Mouse (Mus musculus): ENCODE results near the gene Kcnrg.
"Not testable (repeated sequence)": the region's sequence is repeated elsewhere in the genome, so short reads cannot be mapped to it uniquely, and the experiment has no call there.

The Kcnrg gene

GRCm38 (mm10) chr14:61607157-61607556, at the start of gene Kcnrg:
Kcnrg (plus strand) TSS chr14:61607457.
- no peak for DNase-seq (ENCODE audit: low read depth, low spot score)

- DNase-seq (ENCODE audit: low read depth, low spot score): no peak
Observed at GRCm38 (mm10) chr14:61558901-61559300, 48.4 kb upstream of the Kcnrg start.

DNA sequence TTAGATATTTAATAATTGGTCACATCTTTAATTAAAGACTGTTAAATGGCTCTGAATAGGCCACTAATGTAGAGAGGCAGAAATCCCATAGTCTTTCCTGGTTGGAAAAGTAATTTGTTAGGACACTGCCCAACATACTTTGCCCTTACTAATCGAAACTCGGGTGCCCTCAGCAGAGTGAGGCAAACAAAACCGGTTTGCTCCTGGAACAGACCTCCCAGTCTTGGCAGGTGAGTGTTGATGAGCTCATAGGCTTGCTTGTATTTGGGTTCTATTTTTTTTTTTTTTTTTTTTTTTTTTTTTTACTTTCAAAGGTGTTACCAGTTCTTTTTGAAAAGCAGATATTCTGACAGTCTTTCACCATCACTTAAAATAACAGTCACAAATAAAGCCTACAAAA, 47.4 kb upstream of the Kcnrg start:
- DNase-seq (ENCODE audit: low read depth, low spot score): no peak

DNA sequence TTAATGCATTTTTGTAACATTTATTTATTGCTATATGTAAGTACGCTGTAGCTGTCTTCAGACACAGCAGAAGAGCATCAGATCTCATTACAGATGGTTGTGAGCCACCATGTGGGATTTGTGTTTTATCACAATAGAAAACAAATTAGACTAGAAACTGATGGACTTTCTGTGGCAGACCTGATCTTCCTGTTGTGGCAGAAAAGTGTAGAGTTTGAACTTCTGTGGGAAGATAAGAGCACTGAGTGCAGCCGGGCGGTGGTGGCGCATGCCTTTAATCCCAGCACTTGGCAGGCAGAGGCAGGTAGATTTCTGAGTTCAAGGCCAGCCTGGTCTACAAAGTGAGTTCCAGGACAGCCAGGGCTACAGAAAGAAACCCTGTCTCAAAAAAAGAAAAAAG, 41.0 kb upstream of the Kcnrg start:
- not testable (repeated sequence) for DNase-seq (ENCODE audit: low read depth, low spot score)

GRCm38 (mm10) chr14:61569344-61569743, 37.9 kb upstream of the Kcnrg start:
- DNase-seq (ENCODE audit: low read depth, low spot score): no peak

DNA sequence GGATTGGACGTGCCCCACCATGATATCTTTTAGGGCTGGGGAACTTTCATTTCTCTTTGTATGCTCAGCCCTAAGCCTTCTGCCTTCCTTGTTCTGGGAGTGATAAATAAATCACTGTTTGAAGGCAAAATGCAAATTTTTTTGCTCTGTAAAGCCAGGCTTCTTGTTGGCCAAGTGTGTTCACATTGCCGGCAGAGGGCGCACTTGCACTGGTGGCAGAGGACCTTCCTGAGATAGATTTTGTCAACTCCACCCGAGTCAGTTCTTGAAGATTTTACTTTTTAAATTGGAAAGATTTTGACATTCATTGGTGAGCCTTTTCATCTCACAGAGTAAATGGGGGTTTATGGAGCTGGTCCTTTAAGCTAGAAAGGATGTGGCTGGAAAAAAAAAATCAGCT, 35.9 kb upstream of the Kcnrg start:
- peak; percentile 79 for DNase-seq (ENCODE audit: low read depth, low spot score)

- DNase-seq (ENCODE audit: low read depth, low spot score): no peak
Observed at GRCm38 (mm10) chr14:61572131-61572530, 35.1 kb upstream of the Kcnrg start.

DNA sequence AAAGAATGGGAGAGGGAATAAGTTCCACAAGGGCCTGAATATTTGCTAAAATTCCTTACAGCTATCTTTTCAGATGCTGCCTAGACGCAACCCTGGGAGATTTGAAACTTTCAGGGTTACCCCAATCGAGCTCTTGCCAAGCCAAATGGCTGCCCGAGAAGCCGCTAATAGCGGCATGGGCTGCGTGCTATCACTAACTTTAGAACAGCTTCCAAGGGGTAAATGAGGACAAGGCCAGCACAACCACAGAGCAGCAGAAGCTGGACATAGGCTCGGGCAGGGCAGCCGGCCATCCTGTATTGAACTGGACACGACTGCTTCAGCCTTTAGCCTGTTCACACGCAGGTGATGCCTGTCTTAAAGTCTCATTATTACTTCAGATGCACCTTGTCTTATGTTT, 32.2 kb upstream of the Kcnrg start:
- no peak for DNase-seq (ENCODE audit: low read depth, low spot score)

- no peak for DNase-seq (ENCODE audit: low read depth, low spot score)
Observed at GRCm38 (mm10) chr14:61575941-61576340, 31.3 kb upstream of the Kcnrg start.

- no peak for DNase-seq (ENCODE audit: low read depth, low spot score)
Observed at GRCm38 (mm10) chr14:61589288-61590065, 17.8 kb upstream of the Kcnrg start.

DNA sequence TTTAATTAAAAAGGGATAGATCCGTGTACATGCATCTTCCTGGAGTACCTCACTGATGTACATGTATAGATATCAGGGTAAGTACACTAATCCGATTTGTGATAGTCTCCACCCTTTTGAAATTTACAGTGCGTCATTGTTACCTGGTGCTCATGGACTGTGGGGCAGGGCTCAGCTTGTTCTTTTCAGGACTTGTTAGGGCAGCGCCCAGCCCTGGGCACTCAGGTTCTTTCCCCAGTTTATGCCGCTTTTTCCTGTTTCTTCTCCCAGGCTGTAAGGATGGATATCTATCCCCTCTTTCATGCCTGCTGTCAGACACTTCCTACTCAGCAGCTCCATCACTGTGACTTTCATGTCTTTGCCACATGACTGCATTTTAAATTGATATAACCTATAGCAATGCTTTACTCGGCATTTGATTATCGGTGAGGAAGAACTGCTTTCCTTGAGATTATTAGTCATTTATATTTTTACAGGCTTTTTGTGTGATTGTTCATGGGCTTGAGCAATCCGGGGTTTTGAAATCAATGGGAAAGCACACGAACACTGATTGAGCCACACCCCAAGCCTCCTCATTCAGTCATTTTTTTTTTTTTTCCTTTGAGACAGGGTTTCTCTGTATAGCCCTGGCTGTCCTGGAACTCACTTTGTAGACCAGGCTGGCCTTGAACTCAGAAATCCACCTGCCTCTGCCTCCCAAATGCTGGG, 10.4 kb upstream of the Kcnrg start:
- DNase-seq (ENCODE audit: low read depth, low spot score): no peak

DNA sequence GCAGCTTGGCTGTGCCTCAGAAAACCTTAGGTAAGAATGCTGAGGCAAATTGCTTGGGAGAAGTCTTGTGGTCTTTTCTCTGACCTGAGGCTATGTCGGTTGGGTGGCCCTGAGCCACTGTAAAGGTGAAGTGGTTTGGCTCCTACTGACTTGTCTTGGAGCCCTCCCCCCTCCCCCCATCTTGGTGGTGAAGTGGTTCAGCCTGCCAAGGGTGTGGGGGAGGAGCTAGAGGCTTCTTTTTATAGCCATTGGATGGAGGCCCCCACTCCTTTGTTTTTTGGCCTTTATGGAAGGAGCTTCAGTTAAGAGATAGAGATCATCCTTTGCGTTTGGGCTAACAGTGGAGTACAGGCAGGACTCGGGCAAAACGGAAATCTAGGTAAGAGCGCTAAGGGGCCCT, 9.3 kb upstream of the Kcnrg start, which contains the start of gene Trim13:
Gene Trim13 (plus strand): TSS at position 280 of the 400 bp plus-strand sequence.
- peak; percentile 91 for DNase-seq (ENCODE audit: low read depth, low spot score)

GRCm38 (mm10) chr14:61599057-61599806, 8.0 kb upstream of the Kcnrg start:
- DNase-seq (ENCODE audit: low read depth, low spot score): peak; percentile 91

DNA sequence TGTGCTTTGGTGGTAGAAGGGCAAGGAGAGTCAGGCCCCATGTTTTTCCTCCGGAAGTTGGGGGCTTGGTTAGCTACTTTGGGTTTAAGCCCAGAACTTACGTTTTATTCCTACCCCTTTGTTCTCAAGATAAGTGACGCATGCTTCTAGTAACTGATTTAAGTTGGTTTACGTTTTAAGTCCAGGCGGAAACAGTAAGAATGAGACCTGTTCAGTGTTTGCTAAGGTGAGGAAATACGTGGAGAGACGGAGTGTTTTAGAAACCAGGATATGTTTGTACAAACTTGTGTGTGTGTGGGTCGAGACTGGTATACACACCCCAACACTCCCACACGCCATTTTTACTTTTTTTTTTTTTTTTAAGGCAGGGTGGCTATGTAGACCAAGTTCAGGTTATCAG, 5.9 kb upstream of the Kcnrg start:
- DNase-seq (ENCODE audit: low read depth, low spot score): no peak

DNA sequence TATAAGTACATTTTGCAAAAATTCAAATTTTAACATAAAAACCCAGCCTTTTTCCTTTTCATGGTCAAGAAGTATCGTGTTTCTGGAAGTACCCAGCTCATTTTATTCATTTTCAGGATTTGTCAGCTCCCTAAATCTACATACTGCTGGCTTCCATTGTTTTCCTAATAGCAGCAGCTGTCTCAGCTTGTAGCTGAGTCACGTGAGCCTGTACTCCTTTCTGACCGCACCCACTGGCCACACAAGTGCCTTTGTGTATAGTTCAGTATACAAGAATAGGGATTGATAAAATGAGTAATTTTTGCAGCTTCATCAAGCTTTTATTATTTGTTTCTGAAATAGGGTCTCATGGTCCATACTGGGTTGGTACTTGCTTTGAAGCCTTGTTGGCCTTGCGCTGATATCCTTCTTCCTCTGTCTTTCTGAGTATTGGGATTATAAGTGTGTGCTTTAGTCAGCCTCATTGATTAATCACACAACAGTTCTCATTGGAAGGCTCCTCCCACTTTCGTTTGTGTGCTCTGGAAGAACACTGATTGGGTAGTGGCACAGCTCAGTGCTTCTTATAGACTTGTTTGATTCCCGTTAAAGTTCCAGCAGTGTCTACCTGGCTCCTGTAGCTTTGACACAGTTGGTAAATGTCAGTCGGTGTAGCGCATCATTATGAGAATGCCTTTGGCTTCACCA, 4.0 kb upstream of the Kcnrg start:
- peak; percentile 90 for DNase-seq (ENCODE audit: low read depth, low spot score)

GRCm38 (mm10) chr14:61604081-61604480, 3.2 kb upstream of the Kcnrg start:
- no peak for DNase-seq (ENCODE audit: low read depth, low spot score)

GRCm38 (mm10) chr14:61606088-61606487, 1.2 kb upstream of the Kcnrg start:
- not testable (repeated sequence) for DNase-seq (ENCODE audit: low read depth, low spot score)

GRCm38 (mm10) chr14:61611766-61612165, 4.5 kb downstream of the Kcnrg start:
- DNase-seq (ENCODE audit: low read depth, low spot score): no peak

DNA sequence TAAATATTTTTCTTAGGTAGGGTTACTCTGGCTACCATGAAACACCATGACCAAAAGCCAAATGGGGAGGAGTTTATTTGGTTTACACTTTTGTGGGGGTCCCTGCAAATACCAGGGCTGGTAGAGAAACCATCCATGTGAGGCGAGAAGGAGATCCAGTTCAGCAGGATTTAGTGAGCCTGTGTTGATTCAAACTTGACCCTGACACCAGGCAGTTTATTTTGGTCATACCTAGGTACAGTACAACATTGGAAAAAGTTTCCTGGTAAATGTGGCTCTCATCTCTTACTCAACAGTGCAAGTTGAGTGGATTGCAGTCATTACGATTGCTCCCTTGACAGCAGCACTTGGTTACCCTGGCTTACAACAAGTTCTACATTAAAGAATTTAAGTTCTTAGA, 6.1 kb downstream of the Kcnrg start:
- no peak for DNase-seq (ENCODE audit: low read depth, low spot score)

DNA sequence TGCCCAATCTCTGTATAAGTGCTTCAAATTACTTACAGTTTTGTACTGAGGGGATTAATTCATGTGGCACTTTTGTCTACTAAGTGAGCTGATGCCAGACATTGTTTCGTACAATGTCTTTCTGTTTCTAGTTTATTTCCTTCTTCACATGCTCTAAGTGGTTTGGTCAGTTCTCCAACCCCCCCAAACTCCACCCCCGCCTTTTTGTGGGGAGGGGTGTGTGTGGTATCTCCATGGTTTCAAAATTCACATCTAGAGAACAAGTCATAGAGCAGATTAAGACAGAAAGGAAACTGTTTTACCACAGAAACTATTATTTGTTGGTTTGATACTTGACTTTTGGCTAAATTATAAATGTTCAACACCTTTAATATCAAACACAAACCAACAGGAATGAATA, 13.1 kb downstream of the Kcnrg start:
- no peak for DNase-seq (ENCODE audit: low read depth, low spot score)

DNA sequence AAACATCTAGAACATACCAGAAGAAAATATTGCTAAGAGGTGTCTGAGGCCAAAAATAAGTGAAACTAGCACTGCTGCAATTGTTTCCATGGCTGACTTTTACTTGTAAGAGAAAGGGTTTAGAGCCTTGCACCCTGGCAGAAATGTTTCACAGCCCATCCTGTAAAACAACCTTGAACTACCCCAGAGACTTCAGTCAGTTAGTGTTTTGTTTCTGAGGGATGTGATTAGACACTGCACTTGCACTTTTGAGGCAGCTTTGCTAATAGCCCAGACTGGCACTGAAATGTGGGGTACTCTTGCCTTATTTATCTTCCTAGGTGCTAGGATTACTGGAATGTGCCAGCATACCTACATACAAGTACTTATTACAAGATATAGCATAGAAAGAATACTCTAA, 28.7 kb downstream of the Kcnrg start:
- no peak for DNase-seq (ENCODE audit: low read depth, low spot score)

GRCm38 (mm10) chr14:61642668-61643067, 35.4 kb downstream of the Kcnrg start:
- DNase-seq (ENCODE audit: low read depth, low spot score): no peak
